Comparison of ENCODE assay signal across 8 mouse cellular contexts in the genomic region with DNA sequence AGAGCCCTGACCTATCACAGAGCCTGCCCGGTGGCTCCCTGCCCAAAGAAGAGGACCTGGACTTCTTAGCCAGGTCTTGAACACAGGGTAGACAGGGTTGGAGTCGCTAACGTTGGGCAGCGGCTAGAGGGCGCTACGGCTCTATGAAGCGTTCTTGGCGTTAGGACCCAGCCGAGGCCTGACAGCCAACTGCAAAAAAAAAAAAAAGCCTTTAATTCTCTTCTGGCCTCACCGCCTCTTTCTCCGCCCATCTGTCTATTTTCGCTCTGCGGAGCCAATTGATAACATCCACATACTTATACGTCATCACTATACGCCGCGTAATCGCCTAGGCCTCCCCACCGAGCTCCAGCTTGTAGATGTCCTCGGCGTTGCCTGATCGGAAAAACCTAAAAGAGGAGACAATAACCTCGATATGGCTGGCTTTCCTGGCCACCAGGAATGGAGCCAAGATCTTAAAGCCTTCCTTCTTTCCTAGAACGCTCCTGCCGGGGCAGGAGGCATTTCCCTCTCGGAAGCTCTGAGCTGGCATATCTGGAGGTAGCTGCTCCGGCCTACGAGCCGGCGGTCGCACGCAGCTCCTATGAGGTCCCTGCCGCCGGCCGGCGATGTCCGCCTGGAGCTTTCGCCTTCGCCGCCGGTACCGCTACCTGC. TPM values are rescaled to one million over a fixed set of nuclear protein-coding genes. Genes with fewer than 3 reads are reported as not detected.
DNase-seq lines count a peak whose midpoint lies in the region; ATAC-seq and TF ChIP-seq lines count a peak whose summit lies in the region.

Gene Slc35b1, plus strand, starts transcription at position 374 of the 654 bp plus-strand sequence.

- peak within 1 kb of the TSS; percentile 45 for H3K4me2 ChIP-seq in kidney, embryonic 14.5 days (replicated peaks; ENCODE audit: low read depth, low read length)
- peak within 1 kb of the TSS; percentile 50 for H3K4me2 ChIP-seq in limb, embryonic 15.5 days

- peak; percentile 62 for TF ChIP-seq CTCF in bone marrow macrophage, adult 2 months (IDR thresholded peaks at IDR 0.05; ENCODE audit: low read depth, low read length)
- TF ChIP-seq CTCF in embryonic fibroblast, embryonic 13.5 days (IDR thresholded peaks at IDR 0.05; ENCODE audit: borderline replicate concordance, insufficient read depth, low read length) = peak; percentile 89

- H3K4me3 ChIP-seq in bone marrow macrophage, adult 2 months (ENCODE audit: insufficient read depth, low read length) = peak within 1 kb of the TSS; percentile 91
- peak within 1 kb of the TSS; percentile 79 for H3K4me3 ChIP-seq in embryonic fibroblast, embryonic 13.5 days (ENCODE audit: insufficient read depth, low read length)
- H3K4me3 ChIP-seq in kidney, embryonic 14.5 days (ENCODE audit: low read length) = peak within 1 kb of the TSS; percentile 77
- peak within 1 kb of the TSS; percentile 86 for H3K4me3 ChIP-seq in limb, embryonic 15.5 days

- H3K36me3 ChIP-seq in kidney, embryonic 14.5 days (ENCODE audit: control insufficient read depth, insufficient read depth, low read length) = peaks cover 39% of the 10 kb centered on the region
- H3K36me3 ChIP-seq in limb, embryonic 15.5 days = peaks cover 57% of the 10 kb centered on the region

- under 1% methylated on average over 42 of the region's 42 CpGs for WGBS in kidney, embryonic 14.5 days
- WGBS in limb, embryonic 15.5 days = under 1% methylated on average over 42 of the region's 42 CpGs

- peaks cover 12% of the 10 kb centered on the region for H3K4me1 ChIP-seq in bone marrow macrophage, adult 2 months (ENCODE audit: control insufficient read depth, insufficient read depth, low read length)
- peaks cover 4% of the 10 kb centered on the region for H3K4me1 ChIP-seq in embryonic fibroblast, embryonic 13.5 days (ENCODE audit: control insufficient read depth, insufficient read depth, low read length)
- peaks cover 5% of the 10 kb centered on the region; the same call in 1 of the 2 replicates for H3K4me1 ChIP-seq in kidney, embryonic 14.5 days (ENCODE audit: control insufficient read depth, insufficient read depth, low read length)
- peaks cover 5% of the 10 kb centered on the region; the same call in 1 of the 2 replicates for H3K4me1 ChIP-seq in limb, embryonic 15.5 days

- H3K27ac ChIP-seq in bone marrow macrophage, adult 2 months (ENCODE audit: insufficient read depth, low read depth, low read length) = peak within 1 kb of the TSS; percentile 88
- H3K27ac ChIP-seq in embryonic fibroblast, embryonic 13.5 days (ENCODE audit: insufficient read depth, low read length) = peak within 1 kb of the TSS; percentile 65
- peak within 1 kb of the TSS; percentile 79 for H3K27ac ChIP-seq in kidney, embryonic 14.5 days (ENCODE audit: low read depth, low read length)
- H3K27ac ChIP-seq in limb, embryonic 15.5 days = peak within 1 kb of the TSS; percentile 86

- ATAC-seq in kidney, embryonic 14.5 days (ENCODE audit: low FRiP score, low TSS enrichment) = peak; percentile 91
- peak; percentile 90 for ATAC-seq in limb, embryonic 15.5 days (ENCODE audit: insufficient number of reproducible peaks, low FRiP score, low TSS enrichment, low read depth)

- no peaks in the 10 kb centered on the region for H3K27me3 ChIP-seq in kidney, embryonic 14.5 days (ENCODE audit: control insufficient read depth, insufficient read depth, low read length)
- H3K27me3 ChIP-seq in limb, embryonic 15.5 days = no peaks in the 10 kb centered on the region

- TF ChIP-seq POLR2A in bone marrow macrophage, adult 2 months (IDR thresholded peaks at IDR 0.05; ENCODE audit: borderline replicate concordance, low read depth, low read length) = no peak
- peak; percentile 67 for TF ChIP-seq POLR2A in embryonic fibroblast, embryonic 13.5 days (IDR thresholded peaks at IDR 0.05; ENCODE audit: low read depth, low read length)

- DNase-seq in A20 (ENCODE audit: low read depth, low spot score) = peak; percentile 100
- DNase-seq in heart, adult 9 months (ENCODE audit: low spot score in 2 of 2) = peak; percentile 99
- peak; percentile 92 to 94 for DNase-seq in monocyte, adult 2 months (ENCODE audit: low read depth in 1 of 2, low spot score in 2 of 2)
- peak; percentile 95 to 96 for DNase-seq in spleen, postnatal 36 days (ENCODE audit: low spot score in 2 of 2)

- peak within 1 kb of the TSS; percentile 75 for H3K9ac ChIP-seq in kidney, embryonic 14.5 days (ENCODE audit: low read depth, low read length)
- peak within 1 kb of the TSS; percentile 77 for H3K9ac ChIP-seq in limb, embryonic 15.5 days

- H3K9me3 ChIP-seq in kidney, embryonic 14.5 days (ENCODE audit: control insufficient read depth, low read length) = no peaks in the 10 kb centered on the region
- no peaks in the 10 kb centered on the region for H3K9me3 ChIP-seq in limb, embryonic 15.5 days

RNA-seq across cellular contexts. Expression of gene Slc35b1, which starts in this region (rescaled TPM):
- 35.9 and 40.1 TPM in 2 replicates for polyA plus RNA-seq in bone marrow macrophage, adult 2 months (2012; ENCODE audit: insufficient read depth, insufficient read length, missing spikeins)
- 90.7 and 97.2 TPM in 2 replicates for polyA plus RNA-seq in embryonic fibroblast, embryonic 13.5 days (2011; ENCODE audit: insufficient read length, low read depth, missing spikeins)
- 94.4 and 111 TPM in 2 replicates for polyA plus RNA-seq in kidney, embryonic 14.5 days (2014; fragmentation: Nextera tagmentation; extraction: Ambion mirVana)
- 95.0 and 102 TPM in 2 replicates for polyA plus RNA-seq in limb, embryonic 15.5 days (2015; fragmentation: Nextera tagmentation; extraction: Ambion mirVana)

Comparison
In these comparisons a context has a peak if more than half of its experiments do, and no peak if none do; other contexts are left out.
1. Peak in every context shown above with its lines: DNase-seq, ATAC-seq, H3K4me3 ChIP-seq and H3K27ac ChIP-seq.